Mouse (Mus musculus): ENCODE data around the gene Kbtbd4. TPM values are rescaled to one million over a fixed set of nuclear protein-coding genes. Genes with fewer than 3 reads are reported as not detected.
A peak's percentile ranks its signal among the peaks of the same experiment; 100 is the strongest.

Gene Kbtbd4
- 13.0 and 13.2 TPM in 2 replicates for polyA plus RNA-seq (2012; ENCODE audit: insufficient read depth, insufficient read length, missing spikeins)

- Histone ChIP-seq H3K4me3 (ENCODE audit: insufficient read depth, low read depth, low read length) (peak within 1 kb of the TSS; percentile 80), H3K27ac (replicated peaks; ENCODE audit: low read depth, low read length) (peak within 1 kb of the TSS; percentile 97), H3K4me1 (ENCODE audit: control insufficient read depth, insufficient read depth, insufficient read length, low read length) (peaks cover 5% of the 10 kb centered on the region; the same call in 1 of the 2 replicates)
These were observed at the start of gene Kbtbd4, which contains the start of gene Ndufs3 for GRCm38 (mm10) chr2:90904076-90904855. TSS of gene Kbtbd4 (plus strand) at chr2:90904740. TSS of gene Ndufs3 (minus strand) at chr2:90904827.

GRCm38 (mm10) chr2:90861486-90861885 lies 43.1 kb upstream of the Kbtbd4 start:
- H3K4me3 ChIP-seq (ENCODE audit: insufficient read depth, low read depth, low read length), result no peak overlapping the region
- no peaks in the 10 kb centered on the region for H3K4me1 ChIP-seq (ENCODE audit: control insufficient read depth, insufficient read depth, insufficient read length, low read length)
- H3K27ac ChIP-seq (replicated peaks; ENCODE audit: low read depth, low read length), result no peak overlapping the region

GRCm38 (mm10) chr2:90864184-90864583 lies 40.4 kb upstream of the Kbtbd4 start:
- H3K4me1 ChIP-seq (ENCODE audit: control insufficient read depth, insufficient read depth, insufficient read length, low read length), result no peaks in the 10 kb centered on the region
- H3K4me3 ChIP-seq (ENCODE audit: insufficient read depth, low read depth, low read length), result no peak overlapping the region
- H3K27ac ChIP-seq (replicated peaks; ENCODE audit: low read depth, low read length), result no peak overlapping the region

GRCm38 (mm10) chr2:90866524-90866923 lies 38.0 kb upstream of the Kbtbd4 start:
- Histone ChIP-seq H3K4me3 (ENCODE audit: insufficient read depth, low read depth, low read length) (no peak overlapping the region), H3K4me1 (ENCODE audit: control insufficient read depth, insufficient read depth, insufficient read length, low read length) (peaks cover 4% of the 10 kb centered on the region; the same call in 1 of the 2 replicates), H3K27ac (replicated peaks; ENCODE audit: low read depth, low read length) (no peak overlapping the region)

- Histone ChIP-seq H3K4me3 (ENCODE audit: insufficient read depth, low read depth, low read length) (no peak overlapping the region), H3K27ac (replicated peaks; ENCODE audit: low read depth, low read length) (no peak overlapping the region), H3K4me1 (ENCODE audit: control insufficient read depth, insufficient read depth, insufficient read length, low read length) (peaks cover 7% of the 10 kb centered on the region)
These were observed 34.4 kb upstream of the Kbtbd4 start for GRCm38 (mm10) chr2:90870136-90870601.

GRCm38 (mm10) chr2:90871180-90871961 lies 33.2 kb upstream of the Kbtbd4 start:
- Histone ChIP-seq H3K27ac (replicated peaks; ENCODE audit: low read depth, low read length) (peak overlapping the region; percentile 80), H3K4me1 (ENCODE audit: control insufficient read depth, insufficient read depth, insufficient read length, low read length) (peaks cover 7% of the 10 kb centered on the region), H3K4me3 (ENCODE audit: insufficient read depth, low read depth, low read length) (no peak overlapping the region)

GRCm38 (mm10) chr2:90874025-90874424 lies 30.5 kb upstream of the Kbtbd4 start:
- H3K4me1 ChIP-seq (ENCODE audit: control insufficient read depth, insufficient read depth, insufficient read length, low read length), result peaks cover 7% of the 10 kb centered on the region
- H3K27ac ChIP-seq (replicated peaks; ENCODE audit: low read depth, low read length), result no peak overlapping the region
- no peak overlapping the region for H3K4me3 ChIP-seq (ENCODE audit: insufficient read depth, low read depth, low read length)

- Histone ChIP-seq H3K4me3 (ENCODE audit: insufficient read depth, low read depth, low read length) (no peak overlapping the region), H3K4me1 (ENCODE audit: control insufficient read depth, insufficient read depth, insufficient read length, low read length) (peaks cover 6% of the 10 kb centered on the region), H3K27ac (replicated peaks; ENCODE audit: low read depth, low read length) (no peak overlapping the region)
These were observed 29.3 kb upstream of the Kbtbd4 start for GRCm38 (mm10) chr2:90875239-90875638.

- Histone ChIP-seq H3K4me3 (ENCODE audit: insufficient read depth, low read depth, low read length) (no peak overlapping the region), H3K27ac (replicated peaks; ENCODE audit: low read depth, low read length) (no peak overlapping the region), H3K4me1 (ENCODE audit: control insufficient read depth, insufficient read depth, insufficient read length, low read length) (peaks cover 3% of the 10 kb centered on the region; the same call in 1 of the 2 replicates)
These were observed 26.8 kb upstream of the Kbtbd4 start for GRCm38 (mm10) chr2:90877584-90878259.

- H3K4me3 ChIP-seq (ENCODE audit: insufficient read depth, low read depth, low read length), result no peak overlapping the region
- no peaks in the 10 kb centered on the region for H3K4me1 ChIP-seq (ENCODE audit: control insufficient read depth, insufficient read depth, insufficient read length, low read length)
- H3K27ac ChIP-seq (replicated peaks; ENCODE audit: low read depth, low read length), result no peak overlapping the region
These were observed 25.1 kb upstream of the Kbtbd4 start for GRCm38 (mm10) chr2:90879419-90879818.

GRCm38 (mm10) chr2:90880144-90880785 lies 24.3 kb upstream of the Kbtbd4 start:
- Histone ChIP-seq H3K4me1 (ENCODE audit: control insufficient read depth, insufficient read depth, insufficient read length, low read length) (no peaks in the 10 kb centered on the region), H3K27ac (replicated peaks; ENCODE audit: low read depth, low read length) (no peak overlapping the region), H3K4me3 (ENCODE audit: insufficient read depth, low read depth, low read length) (no peak overlapping the region)

GRCm38 (mm10) chr2:90881824-90882223 lies 22.7 kb upstream of the Kbtbd4 start:
- Histone ChIP-seq H3K4me3 (ENCODE audit: insufficient read depth, low read depth, low read length) (no peak overlapping the region), H3K27ac (replicated peaks; ENCODE audit: low read depth, low read length) (no peak overlapping the region), H3K4me1 (ENCODE audit: control insufficient read depth, insufficient read depth, insufficient read length, low read length) (no peaks in the 10 kb centered on the region)

- Histone ChIP-seq H3K4me3 (ENCODE audit: insufficient read depth, low read depth, low read length) (0 out of 2 replicates have a peak within 1 kb of the TSS, but pooled peaks have one; percentile 12), H3K27ac (replicated peaks; ENCODE audit: low read depth, low read length) (no peak within 1 kb of the TSS), H3K4me1 (ENCODE audit: control insufficient read depth, insufficient read depth, insufficient read length, low read length) (no peaks in the 10 kb centered on the region)
These were observed 19.1 kb upstream of the Kbtbd4 start, which contains the start of gene C1qtnf4 for GRCm38 (mm10) chr2:90885218-90886041. TSS of gene C1qtnf4 (plus strand) at chr2:90885860.

GRCm38 (mm10) chr2:90886436-90886835 lies 18.1 kb upstream of the Kbtbd4 start:
- H3K4me3 ChIP-seq (ENCODE audit: insufficient read depth, low read depth, low read length), result no peak overlapping the region
- H3K27ac ChIP-seq (replicated peaks; ENCODE audit: low read depth, low read length), result no peak overlapping the region

More at GRCm38 (mm10) chr2:90886436-90886835, 18.1 kb upstream of the Kbtbd4 start:
- no peaks in the 10 kb centered on the region for H3K4me1 ChIP-seq (ENCODE audit: control insufficient read depth, insufficient read depth, insufficient read length, low read length)
